Mouse (Mus musculus): Measurements from ENCODE around the gene Prpf38b.

- TF ChIP-seq POLR2A (IDR thresholded peaks at IDR 0.05; ENCODE audit: insufficient read length, low read depth) (no peak), POLR2AphosphoS2 (IDR thresholded peaks at IDR 0.05; ENCODE audit: insufficient read length, low read depth) (no peak), TCF12 (IDR thresholded peaks at IDR 0.05; ENCODE audit: insufficient read depth, poor library complexity, severe bottlenecking) (no peak), REST (IDR thresholded peaks at IDR 0.05; ENCODE audit: insufficient read depth, insufficient read length) (no peak), E2F4 (IDR thresholded peaks at IDR 0.05; ENCODE audit: insufficient read depth) (no peak), USF1 (IDR thresholded peaks at IDR 0.05; ENCODE audit: low read depth) (no peak), MAX (IDR thresholded peaks at IDR 0.05; ENCODE audit: low read depth) (no peak), CEBPB (IDR thresholded peaks at IDR 0.05; ENCODE audit: insufficient read depth, poor library complexity, severe bottlenecking) (no peak), TCF3 (IDR thresholded peaks at IDR 0.05; ENCODE audit: insufficient read length, low read depth) (no peak), MYOD1 (IDR thresholded peaks at IDR 0.05; ENCODE audit: control insufficient read depth in 1 of 3, insufficient read length in 2 of 3, low read depth in 2 of 3) (no peak)
These were observed 46.4 kb downstream of the Prpf38b start for GRCm38 (mm10) chr3:108865129-108865528.

Data from myocyte (in vitro differentiated cells).